Mouse (Mus musculus) neutrophil, adult 5-6 weeks (primary cell): Measurements from ENCODE around the gene Foxp1. TPM values are rescaled to one million over a fixed set of nuclear protein-coding genes. Genes with fewer than 3 reads are reported as not detected.

Source experiments
- ATAC-seq: fragments of 151-379, 151-347 bp; 2 replicates; pipeline ENCODE4 v1.8.0; 2017; ENCODE audit warnings: mild to moderate bottlenecking, moderate TSS enrichment; ENCODE audit not compliant: insufficient number of reproducible peaks, poor library complexity, low FRiP score, severe bottlenecking; ENCODE audit errors: extremely low read depth
- total RNA-seq: library from RNA; stranded (forward); fragments of 200-1000 nt; gene quantifications from 2 replicates; pipeline ENCODE4 v1.2.3, GENCODE M21; 2017

The Foxp1 gene
- total RNA-seq, 1 experiment from 2014 or later = 448 TPM

GRCm38 (mm10) chr6:99263061-99263885, 259.2 kb downstream of the Foxp1 start:
- ATAC-seq = peak; percentile 30

GRCm38 (mm10) chr6:99261737-99262130, 260.8 kb downstream of the Foxp1 start:
- no peak for ATAC-seq

- ATAC-seq = peak; percentile 28; the same call in 1 of the 2 replicates
These were observed 261.4 kb downstream of the Foxp1 start for GRCm38 (mm10) chr6:99260941-99261736.

- no peak for ATAC-seq
These were observed 264.2 kb downstream of the Foxp1 start for GRCm38 (mm10) chr6:99258346-99258745.

- ATAC-seq = peak; percentile 17; the same call in 1 of the 2 replicates
These were observed 264.8 kb downstream of the Foxp1 start for GRCm38 (mm10) chr6:99257676-99258075.

GRCm38 (mm10) chr6:99253331-99253730, 269.2 kb downstream of the Foxp1 start:
- ATAC-seq = no peak

- ATAC-seq = peak; percentile 28; the same call in 1 of the 2 replicates
These were observed 269.7 kb downstream of the Foxp1 start for GRCm38 (mm10) chr6:99252816-99253215.

- no peak for ATAC-seq
These were observed 270.6 kb downstream of the Foxp1 start for GRCm38 (mm10) chr6:99251924-99252323.

GRCm38 (mm10) chr6:99251222-99251621, 271.3 kb downstream of the Foxp1 start:
- no peak for ATAC-seq

GRCm38 (mm10) chr6:99249496-99250030, 273.0 kb downstream of the Foxp1 start:
- ATAC-seq = no peak

GRCm38 (mm10) chr6:99248396-99248795, 274.1 kb downstream of the Foxp1 start:
- peak; percentile 41 for ATAC-seq

- peak; percentile 77 for ATAC-seq
These were observed 280.7 kb downstream of the Foxp1 start for GRCm38 (mm10) chr6:99241625-99242395.

GRCm38 (mm10) chr6:99240764-99241163, 281.8 kb downstream of the Foxp1 start:
- no peak for ATAC-seq

- no peak for ATAC-seq
These were observed 286.9 kb downstream of the Foxp1 start for GRCm38 (mm10) chr6:99235588-99235987.

- ATAC-seq = no peak
These were observed 289.1 kb downstream of the Foxp1 start for GRCm38 (mm10) chr6:99233411-99233810.

- ATAC-seq = no peak
These were observed 294.1 kb downstream of the Foxp1 start for GRCm38 (mm10) chr6:99228336-99228870.

GRCm38 (mm10) chr6:99221147-99221546, 301.4 kb downstream of the Foxp1 start:
- no peak for ATAC-seq

- no peak; the same call in 1 of the 2 replicates for ATAC-seq
These were observed 302.0 kb downstream of the Foxp1 start for GRCm38 (mm10) chr6:99220472-99220871.

GRCm38 (mm10) chr6:99217846-99218245, 304.7 kb downstream of the Foxp1 start:
- ATAC-seq = no peak
